Mouse (Mus musculus): ENCODE data around the gene Tmem213. TPM values are rescaled to one million over a fixed set of nuclear protein-coding genes. Genes with fewer than 3 reads are reported as not detected.

Gene Tmem213
- polyA plus RNA-seq (2015; fragmentation: Nextera tagmentation; extraction: Ambion mirVana) = 37.4 and 43.5 TPM in 2 replicates

GRCm38 (mm10) chr6:38109160-38109795, at the start of gene Tmem213:
Gene Tmem213, plus strand, starts transcription at chr6:38109255.
- ATAC-seq (replicated peaks; ENCODE audit: low FRiP score) = peak; percentile 59; the same call in 1 of the 2 replicates
- H3K4me2 ChIP-seq = peak within 1 kb of the TSS; percentile 44
- H3K4me1 ChIP-seq = peaks cover 23% of the 10 kb centered on the region
- H3K36me3 ChIP-seq = no peaks in the 10 kb centered on the region
- peak within 1 kb of the TSS; percentile 14 for H3K4me3 ChIP-seq (replicated peaks)
- peak within 1 kb of the TSS; percentile 0; the same call in 1 of the 2 replicates for H3K9ac ChIP-seq
- no peaks in the 10 kb centered on the region for H3K9me3 ChIP-seq (replicated peaks)
- no peaks in the 10 kb centered on the region for H3K27me3 ChIP-seq
- 34% methylated on average over 9 of the region's 9 CpGs for WGBS
- peak within 1 kb of the TSS; percentile 76 for H3K27ac ChIP-seq

DNA sequence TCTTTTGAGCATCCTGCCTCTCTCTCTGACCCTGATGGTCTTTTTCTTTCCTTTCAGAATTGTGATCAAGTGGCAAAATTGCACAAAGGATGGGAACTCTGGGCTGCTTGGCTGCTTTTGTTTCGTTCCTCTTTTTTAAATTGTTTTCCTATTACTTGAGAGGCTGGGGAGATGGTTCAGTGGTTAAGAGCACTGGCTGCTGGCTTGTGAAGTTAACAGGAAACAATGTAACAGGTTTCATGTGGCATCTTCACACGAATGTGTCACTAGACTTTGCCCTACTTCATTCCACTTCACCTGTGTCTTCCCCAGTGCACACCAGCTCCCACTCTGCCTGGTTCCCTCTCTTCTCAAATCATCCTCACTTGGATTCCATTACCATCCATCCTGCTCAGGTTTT, 44.4 kb upstream of the Tmem213 start:
- Histone ChIP-seq H3K9me3 (replicated peaks) (peaks cover 5% of the 10 kb centered on the region; the same call in 1 of the 2 replicates), H3K9ac (no peak overlapping the region), H3K27me3 (no peaks in the 10 kb centered on the region), H3K36me3 (peaks cover 6% of the 10 kb centered on the region; the same call in 1 of the 2 replicates), H3K27ac (no peak overlapping the region), H3K4me3 (replicated peaks) (no peak overlapping the region), H3K4me2 (no peak overlapping the region), H3K4me1 (peaks cover 12% of the 10 kb centered on the region)
- WGBS = 69% methylated on average over 2 of the region's 2 CpGs
- ATAC-seq (replicated peaks; ENCODE audit: low FRiP score) = no peak

DNA sequence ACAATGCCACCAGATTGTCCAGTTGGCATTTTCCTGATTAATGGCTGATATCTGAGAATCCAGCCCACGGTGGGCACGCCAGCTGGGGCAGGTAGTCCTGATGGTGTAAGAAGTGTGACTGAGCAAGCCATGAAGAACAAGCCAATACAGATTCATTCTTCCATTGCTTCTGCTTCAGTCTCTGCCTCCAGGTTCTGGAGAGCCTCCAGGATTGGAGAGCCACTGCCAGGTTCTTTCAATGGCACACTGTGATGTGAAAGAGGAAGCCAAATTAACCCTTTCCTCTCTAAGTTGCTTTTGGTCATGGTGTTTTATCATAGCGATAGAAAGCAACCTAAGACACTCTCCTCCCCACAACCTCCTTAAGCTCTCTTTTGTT, 43.9 kb upstream of the Tmem213 start:
- H3K27me3 ChIP-seq = no peaks in the 10 kb centered on the region
- H3K4me1 ChIP-seq = peaks cover 12% of the 10 kb centered on the region
- H3K9ac ChIP-seq = no peak overlapping the region
- H3K36me3 ChIP-seq = peaks cover 6% of the 10 kb centered on the region; the same call in 1 of the 2 replicates
- no peak overlapping the region for H3K27ac ChIP-seq
- peaks cover 5% of the 10 kb centered on the region; the same call in 1 of the 2 replicates for H3K9me3 ChIP-seq (replicated peaks)
- H3K4me3 ChIP-seq (replicated peaks) = no peak overlapping the region
- H3K4me2 ChIP-seq = no peak overlapping the region
- 59% methylated on average over 3 of the region's 3 CpGs for WGBS
- no peak for ATAC-seq (replicated peaks; ENCODE audit: low FRiP score)

GRCm38 (mm10) chr6:38065501-38066122, 43.4 kb upstream of the Tmem213 start:
- peak; percentile 44; the same call in 1 of the 2 replicates for ATAC-seq (replicated peaks; ENCODE audit: low FRiP score)
- Histone ChIP-seq H3K9ac (no peak overlapping the region), H3K9me3 (replicated peaks) (peaks cover 5% of the 10 kb centered on the region; the same call in 1 of the 2 replicates), H3K4me2 (peak overlapping the region; percentile 16; the same call in 1 of the 2 replicates), H3K36me3 (peaks cover 6% of the 10 kb centered on the region; the same call in 1 of the 2 replicates), H3K27me3 (no peaks in the 10 kb centered on the region), H3K27ac (peak overlapping the region; percentile 48; the same call in 1 of the 2 replicates), H3K4me3 (replicated peaks) (no peak overlapping the region), H3K4me1 (peaks cover 13% of the 10 kb centered on the region)
- whole genome bisulfite sequencing = 69% methylated on average over 11 of the region's 11 CpGs

GRCm38 (mm10) chr6:38066215-38066614, 42.8 kb upstream of the Tmem213 start:
- Histone ChIP-seq H3K4me3 (replicated peaks) (no peak overlapping the region), H3K27me3 (no peaks in the 10 kb centered on the region), H3K9ac (no peak overlapping the region), H3K36me3 (peaks cover 6% of the 10 kb centered on the region; the same call in 1 of the 2 replicates), H3K27ac (peak overlapping the region; percentile 48; the same call in 1 of the 2 replicates), H3K4me2 (peak overlapping the region; percentile 16; the same call in 1 of the 2 replicates), H3K4me1 (peaks cover 18% of the 10 kb centered on the region), H3K9me3 (replicated peaks) (peaks cover 5% of the 10 kb centered on the region; the same call in 1 of the 2 replicates)
- ATAC-seq (replicated peaks; ENCODE audit: low FRiP score) = peak; percentile 84
- WGBS = 0% methylated on average over 5 of the region's 5 CpGs

- WGBS = 87% methylated on average over 4 of the region's 4 CpGs
- ATAC-seq (replicated peaks; ENCODE audit: low FRiP score) = no peak
Measured at GRCm38 (mm10) chr6:38071256-38071655, 37.8 kb upstream of the Tmem213 start.

GRCm38 (mm10) chr6:38072137-38072796, 36.8 kb upstream of the Tmem213 start:
- H3K9me3 ChIP-seq (replicated peaks) = peaks cover 4% of the 10 kb centered on the region; the same call in 1 of the 2 replicates
- no peak overlapping the region for H3K9ac ChIP-seq
- WGBS = 58% methylated on average over 5 of the region's 5 CpGs
- ATAC-seq (replicated peaks; ENCODE audit: low FRiP score) = peak; percentile 79
- H3K4me2 ChIP-seq = no peak overlapping the region
- H3K36me3 ChIP-seq = 0 out of 2 replicates have a peak, but pooled peaks cover 2% of the 10 kb centered on the region
- no peak overlapping the region for H3K4me3 ChIP-seq (replicated peaks)
- peaks cover 14% of the 10 kb centered on the region for H3K4me1 ChIP-seq
- no peaks in the 10 kb centered on the region for H3K27me3 ChIP-seq
- H3K27ac ChIP-seq = peak overlapping the region; percentile 70

More at GRCm38 (mm10) chr6:38071256-38071655, 37.8 kb upstream of the Tmem213 start:
- 0 out of 2 replicates have a peak, but pooled peaks cover 2% of the 10 kb centered on the region for H3K36me3 ChIP-seq
- peaks cover 4% of the 10 kb centered on the region; the same call in 1 of the 2 replicates for H3K9me3 ChIP-seq (replicated peaks)
- no peak overlapping the region for H3K27ac ChIP-seq
- no peak overlapping the region for H3K9ac ChIP-seq
- peaks cover 14% of the 10 kb centered on the region for H3K4me1 ChIP-seq
- no peak overlapping the region for H3K4me2 ChIP-seq
- no peak overlapping the region for H3K4me3 ChIP-seq (replicated peaks)
- no peaks in the 10 kb centered on the region for H3K27me3 ChIP-seq

GRCm38 (mm10) chr6:38073592-38073991, 35.5 kb upstream of the Tmem213 start:
- Histone ChIP-seq H3K4me1 (peaks cover 14% of the 10 kb centered on the region), H3K27me3 (no peaks in the 10 kb centered on the region), H3K27ac (no peak overlapping the region), H3K9me3 (replicated peaks) (peaks cover 4% of the 10 kb centered on the region; the same call in 1 of the 2 replicates), H3K9ac (no peak overlapping the region), H3K4me3 (replicated peaks) (no peak overlapping the region), H3K4me2 (no peak overlapping the region), H3K36me3 (0 out of 2 replicates have a peak, but pooled peaks cover 2% of the 10 kb centered on the region)
- 92% methylated on average over 3 of the region's 3 CpGs for WGBS
- no peak for ATAC-seq (replicated peaks; ENCODE audit: low FRiP score)

GRCm38 (mm10) chr6:38080364-38080763, 28.7 kb upstream of the Tmem213 start:
- Histone ChIP-seq H3K9me3 (replicated peaks) (no peaks in the 10 kb centered on the region), H3K27me3 (no peaks in the 10 kb centered on the region), H3K9ac (no peak overlapping the region), H3K36me3 (no peaks in the 10 kb centered on the region), H3K4me1 (peaks cover 18% of the 10 kb centered on the region), H3K27ac (no peak overlapping the region), H3K4me2 (no peak overlapping the region), H3K4me3 (replicated peaks) (no peak overlapping the region)
- WGBS = 62% methylated on average over 4 of the region's 4 CpGs
- no peak for ATAC-seq (replicated peaks; ENCODE audit: low FRiP score)

DNA sequence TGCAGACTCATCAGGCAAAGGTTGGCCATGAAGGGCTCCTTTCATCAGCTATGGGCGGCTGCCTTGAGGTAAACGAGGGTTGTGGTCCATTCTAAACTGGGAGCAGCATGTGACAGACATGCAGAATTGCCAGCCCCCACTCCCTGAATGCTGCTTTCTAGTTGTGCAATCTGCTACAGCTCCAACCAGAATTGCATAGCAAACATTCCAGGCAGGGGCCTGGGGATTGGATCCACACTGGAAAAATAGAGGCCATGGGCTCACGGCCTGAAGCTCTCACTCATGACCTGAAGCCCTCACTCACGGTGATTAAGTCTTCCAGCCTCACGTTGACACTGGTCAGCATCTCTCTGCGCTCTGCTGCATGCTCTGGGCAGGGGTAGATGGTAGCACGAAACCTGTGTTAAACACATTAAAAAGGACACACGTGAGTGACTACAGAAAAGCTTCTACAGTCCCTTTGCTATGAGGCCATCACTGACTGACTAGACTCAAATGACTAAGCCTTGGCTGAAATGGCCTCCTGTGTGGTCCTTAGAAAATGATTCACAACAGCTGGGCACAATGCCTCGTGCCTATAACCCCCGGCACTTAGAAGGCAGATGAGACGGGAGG, 27.2 kb upstream of the Tmem213 start:
- Histone ChIP-seq H3K9me3 (replicated peaks) (no peaks in the 10 kb centered on the region), H3K4me3 (replicated peaks) (no peak overlapping the region), H3K27me3 (no peaks in the 10 kb centered on the region), H3K4me2 (no peak overlapping the region), H3K9ac (no peak overlapping the region), H3K4me1 (peaks cover 18% of the 10 kb centered on the region), H3K36me3 (no peaks in the 10 kb centered on the region), H3K27ac (peak overlapping the region; percentile 81)
- WGBS = 30% methylated on average over 11 of the region's 11 CpGs
- peak; percentile 82 for ATAC-seq (replicated peaks; ENCODE audit: low FRiP score)

- Histone ChIP-seq H3K27me3 (no peaks in the 10 kb centered on the region), H3K9me3 (replicated peaks) (no peaks in the 10 kb centered on the region), H3K4me2 (no peak overlapping the region), H3K27ac (no peak overlapping the region), H3K4me1 (peaks cover 18% of the 10 kb centered on the region), H3K9ac (no peak overlapping the region), H3K36me3 (no peaks in the 10 kb centered on the region), H3K4me3 (replicated peaks) (no peak overlapping the region)
- ATAC-seq (replicated peaks; ENCODE audit: low FRiP score) = no peak
- 42% methylated on average over 4 of the region's 4 CpGs for WGBS
Measured at GRCm38 (mm10) chr6:38083204-38083603, 25.9 kb upstream of the Tmem213 start.
